Mouse (Mus musculus) forebrain, postnatal 0 days (tissue): ENCODE results near the gene Taar7a. TPM values are rescaled to one million over a fixed set of nuclear protein-coding genes. Genes with fewer than 3 reads are reported as not detected.

Experiments
- ATAC-seq: fragments of 200-750 bp; cut with Nextera tagmentation; 2 replicates; pipeline ENCODE4 v1.8.0; 2017; ENCODE audit warnings: mild to moderate bottlenecking, moderate library complexity
- DNase-seq: peaks from one replicate; pipeline ENCODE4 v3.0.0-alpha.2; 2015
- H3K27ac ChIP-seq: fragments of 300-500 bp; sonication (generic); 2 replicates; pipeline ENCODE4 v1.5.1; 2014; ENCODE audit warnings: low read depth, mild to moderate bottlenecking, antibody characterized with exemption, low read length, moderate library complexity, mixed read lengths
- H3K27me3 ChIP-seq: fragments of 300-500 bp; sonication (generic); 2 replicates; pipeline ENCODE4 v1.6.1; 2014; ENCODE audit warnings: mild to moderate bottlenecking, low read length, mixed read lengths; ENCODE audit not compliant: insufficient read depth
- H3K36me3 ChIP-seq: fragments of 300-500 bp; sonication (generic); 2 replicates; pipeline ENCODE4 v1.6.1; 2014; ENCODE audit warnings: mild to moderate bottlenecking, moderate library complexity; ENCODE audit not compliant: insufficient read depth
- H3K4me1 ChIP-seq: fragments of 300-500 bp; sonication (generic); 2 replicates; pipeline ENCODE4 v1.6.1; 2014; ENCODE audit warnings: antibody characterized with exemption; ENCODE audit not compliant: insufficient read depth
- H3K4me2 ChIP-seq: fragments of 300-500 bp; sonication (generic); 2 replicates; pipeline ENCODE4 v1.6.1; 2014; ENCODE audit warnings: low read depth, mild to moderate bottlenecking, moderate library complexity
- H3K4me3 ChIP-seq: fragments of 300-500 bp; sonication (generic); 2 replicates; pipeline ENCODE4 v1.5.1; 2014; ENCODE audit warnings: low read depth, low read length, mixed read lengths
- H3K9ac ChIP-seq: fragments of 300-500 bp; sonication (generic); 2 replicates; pipeline ENCODE4 v1.6.1; 2014; ENCODE audit warnings: mild to moderate bottlenecking
- H3K9me3 ChIP-seq: fragments of 300-500 bp; sonication (generic); 2 replicates; pipeline ENCODE4 v1.6.1; 2016; ENCODE audit warnings: low read length
- CTCF ChIP-seq: sonication (generic); IDR thresholded peaks from 2 replicates; pipeline ENCODE4 v1.5.1; 2016; ENCODE audit warnings: antibody characterized with exemption, control low read depth, low read depth
- WGBS: fragments of 180-500 bp; shearing (Covaris S2); extraction: QIAGEN DNeasy Blood & Tissue Kit; methylation state at CpG from one replicate; pipeline ENCODE4 v1.1.7; 2014; 5-methylcytosine and 5-hydroxymethylcytosine counted together
- polyA plus RNA-seq: library from polyadenylated mRNA; unstranded; fragments of >200 nt; fragmentation: Nextera tagmentation; extraction: Ambion mirVana; gene quantifications from 2 replicates; pipeline ENCODE4 v1.2.1, GENCODE M21; 2015
- total RNA-seq: library from RNA; depleted of rRNA; stranded (reverse); fragments of >200 nt; gene quantifications from 2 replicates; pipeline ENCODE4 v1.2.3, GENCODE M21; 2014

The Taar7a gene
- total and polyA plus RNA-seq, 2 experiments from 2014 or later = not detected

DNA sequence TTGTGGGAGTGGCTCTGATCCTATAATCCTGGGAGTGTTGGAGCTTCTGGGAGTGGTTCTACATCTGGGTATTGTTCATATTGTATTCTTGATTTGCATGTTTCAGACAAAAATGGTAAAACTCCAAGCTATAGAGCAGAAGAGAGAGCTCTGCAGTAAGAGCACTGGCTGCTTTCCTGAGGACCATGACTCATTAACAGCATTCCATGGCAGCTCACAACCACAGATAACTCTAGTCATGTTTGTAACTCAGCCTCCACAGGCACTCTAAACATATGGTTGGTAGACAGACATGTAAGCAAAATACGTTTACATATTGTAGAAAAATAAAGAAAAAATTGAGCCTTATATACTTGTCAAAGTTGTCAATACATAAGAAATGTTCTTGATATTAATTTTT lies 13.2 kb upstream of the Taar7a start:
- no peak for TF ChIP-seq CTCF
- WGBS = 66% methylated on average over 1 of the region's 1 CpGs

DNA sequence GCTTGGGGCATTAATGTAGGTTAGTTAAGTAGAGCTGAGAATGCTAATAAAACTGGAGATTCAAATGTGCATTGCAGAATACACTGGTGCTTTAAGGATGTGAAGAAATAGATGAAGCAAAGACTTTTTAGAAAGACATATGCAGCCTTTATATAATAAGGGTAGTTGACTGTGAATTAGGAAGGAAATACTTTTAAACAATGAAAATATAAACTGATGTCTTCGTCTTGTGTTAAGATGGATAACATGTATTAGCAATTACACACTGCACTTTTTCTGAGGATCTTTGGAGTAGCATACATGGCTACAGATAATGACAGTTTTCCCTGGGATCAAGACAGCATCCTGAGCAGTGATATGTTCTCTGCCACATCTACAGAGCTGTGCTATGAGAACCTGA lies 6.4 kb upstream of the Taar7a start, which contains the start of gene Taar7b:
TSS of gene Taar7b (plus strand) at position 301 of the 400 bp plus-strand sequence.
- ATAC-seq = no peak

More for the DNA sequence above, 13.2 kb upstream of the Taar7a start:
- no peaks in the 10 kb centered on the region for H3K4me1 ChIP-seq
- H3K9ac ChIP-seq = no peak overlapping the region
- no peaks in the 10 kb centered on the region for H3K36me3 ChIP-seq
- H3K27me3 ChIP-seq = no peaks in the 10 kb centered on the region
- H3K4me3 ChIP-seq = no peak overlapping the region
- no peaks in the 10 kb centered on the region for H3K9me3 ChIP-seq
- no peak overlapping the region for H3K4me2 ChIP-seq
- ATAC-seq (no peak), DNase-seq (no peak)
- H3K27ac ChIP-seq = no peak overlapping the region

DNA sequence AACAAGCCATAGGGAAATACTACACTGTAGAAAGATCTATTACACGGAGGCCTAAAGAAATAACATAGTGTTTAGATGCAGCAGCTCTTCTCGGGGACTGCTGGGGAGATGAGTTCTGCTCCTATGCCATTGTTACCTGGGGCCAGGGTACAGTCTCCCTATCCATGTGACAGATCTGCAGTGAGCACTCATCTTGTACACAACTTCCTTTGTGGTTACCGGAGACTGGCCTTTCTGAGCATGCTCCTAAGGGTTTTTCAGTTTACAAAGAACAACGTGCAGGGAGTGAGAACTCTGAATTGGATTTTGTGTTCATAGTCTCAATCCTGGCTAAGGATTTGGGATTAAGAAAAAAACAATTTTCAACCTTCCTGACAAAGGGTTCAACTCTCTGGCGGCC lies 6.9 kb downstream of the Taar7a start:
- Histone ChIP-seq H3K27ac (no peak overlapping the region), H3K9ac (no peak overlapping the region), H3K4me2 (no peak overlapping the region), H3K27me3 (no peaks in the 10 kb centered on the region), H3K36me3 (no peaks in the 10 kb centered on the region), H3K4me1 (no peaks in the 10 kb centered on the region), H3K9me3 (no peaks in the 10 kb centered on the region), H3K4me3 (no peak overlapping the region)
- ATAC-seq (no peak), DNase-seq (no peak)
- WGBS = 74% methylated on average over 5 of the region's 5 CpGs
- no peak for TF ChIP-seq CTCF

More for the DNA sequence above, 6.4 kb upstream of the Taar7a start, which contains the start of gene Taar7b:
- no peak within 1 kb of the TSS for H3K4me2 ChIP-seq
- WGBS = 88% methylated on average over 1 of the region's 1 CpGs
- no peaks in the 10 kb centered on the region for H3K9me3 ChIP-seq
- no peak within 1 kb of the TSS for H3K27ac ChIP-seq
- no peaks in the 10 kb centered on the region for H3K27me3 ChIP-seq
- H3K36me3 ChIP-seq = no peaks in the 10 kb centered on the region
- DNase-seq = no peak
- H3K4me3 ChIP-seq = no peak within 1 kb of the TSS
- no peak within 1 kb of the TSS for H3K9ac ChIP-seq
- no peak for TF ChIP-seq CTCF
- no peaks in the 10 kb centered on the region for H3K4me1 ChIP-seq

DNA sequence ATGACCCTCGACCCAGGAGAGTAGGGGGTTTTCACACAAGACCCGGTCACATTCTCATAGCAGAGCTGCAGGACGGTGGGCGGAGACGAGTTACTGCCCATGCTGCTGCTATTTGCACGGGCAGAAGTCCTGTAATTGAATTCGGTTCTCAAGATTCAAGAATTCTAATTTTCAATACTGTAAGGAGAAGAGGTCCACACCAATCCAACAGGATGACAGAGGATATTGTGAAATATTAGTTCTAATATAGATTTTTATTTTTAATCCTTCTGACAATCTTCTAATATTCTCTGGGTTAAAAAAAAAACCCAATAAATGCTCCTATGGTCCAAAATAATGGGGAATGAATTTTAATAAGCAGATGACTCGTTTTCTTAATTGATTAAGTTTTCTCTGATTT lies 7.7 kb downstream of the Taar7a start, which contains the start of gene Taar6:
TSS of gene Taar6 (minus strand) at position 101 of the 400 bp plus-strand sequence.
- WGBS = 77% methylated on average over 8 of the region's 8 CpGs
- ATAC-seq = no peak
- DNase-seq = no peak
- H3K4me1 ChIP-seq = no peaks in the 10 kb centered on the region
- no peak for TF ChIP-seq CTCF
- H3K4me3 ChIP-seq = no peak within 1 kb of the TSS
- H3K9ac ChIP-seq = no peak within 1 kb of the TSS
- H3K4me2 ChIP-seq = no peak within 1 kb of the TSS
- no peaks in the 10 kb centered on the region for H3K9me3 ChIP-seq
- H3K27ac ChIP-seq = no peak within 1 kb of the TSS
- no peaks in the 10 kb centered on the region for H3K27me3 ChIP-seq
- no peaks in the 10 kb centered on the region for H3K36me3 ChIP-seq

DNA sequence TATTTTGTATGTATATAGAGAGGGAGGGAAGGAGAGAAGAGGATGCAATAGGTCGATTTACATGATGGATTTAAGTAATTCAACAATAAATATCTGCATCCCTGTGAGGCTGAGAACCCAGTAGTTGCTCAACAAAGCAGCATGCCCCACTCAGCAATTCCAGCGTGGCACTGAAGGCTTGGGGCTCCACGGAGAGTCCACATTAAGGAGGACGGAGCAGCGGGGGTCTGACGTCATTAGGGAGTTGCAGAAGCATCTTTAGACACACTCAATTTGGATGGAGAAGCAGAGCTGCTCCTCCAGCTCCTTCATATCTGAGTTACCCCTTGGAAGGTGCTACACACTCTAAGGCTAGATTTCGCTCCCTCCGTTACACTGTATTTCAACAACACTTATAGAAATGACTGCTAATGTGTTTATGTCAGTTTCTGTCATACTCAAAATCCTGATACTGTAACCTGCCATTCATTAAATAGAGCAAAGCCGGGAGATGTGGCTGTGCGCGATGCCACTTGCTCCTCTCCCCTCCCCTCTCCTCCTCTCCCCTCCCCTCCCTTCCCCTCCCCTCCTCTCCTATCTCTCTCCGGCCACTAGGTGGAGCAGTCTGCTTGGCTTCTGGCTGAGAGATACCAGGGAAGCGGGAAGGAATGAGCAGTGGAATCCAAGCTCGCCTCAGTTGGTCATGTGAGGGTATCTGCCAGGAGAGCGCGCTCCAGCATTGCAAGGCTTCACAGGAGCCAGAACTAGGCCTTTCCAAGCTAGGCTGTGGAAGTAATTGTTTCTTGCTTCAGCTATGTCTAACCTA lies 14.2 kb downstream of the Taar7a start:
- no peaks in the 10 kb centered on the region for H3K36me3 ChIP-seq
- TF ChIP-seq CTCF = peak; percentile 82
- no peaks in the 10 kb centered on the region for H3K4me1 ChIP-seq
- H3K9ac ChIP-seq = no peak overlapping the region
- H3K9me3 ChIP-seq = no peaks in the 10 kb centered on the region
- H3K27ac ChIP-seq = no peak overlapping the region
- DNase-seq (peak; percentile 85), ATAC-seq (peak; percentile 92)
- WGBS = 44% methylated on average over 16 of the region's 16 CpGs
- H3K4me3 ChIP-seq = no peak overlapping the region
- H3K27me3 ChIP-seq = no peaks in the 10 kb centered on the region
- no peak overlapping the region for H3K4me2 ChIP-seq

DNA sequence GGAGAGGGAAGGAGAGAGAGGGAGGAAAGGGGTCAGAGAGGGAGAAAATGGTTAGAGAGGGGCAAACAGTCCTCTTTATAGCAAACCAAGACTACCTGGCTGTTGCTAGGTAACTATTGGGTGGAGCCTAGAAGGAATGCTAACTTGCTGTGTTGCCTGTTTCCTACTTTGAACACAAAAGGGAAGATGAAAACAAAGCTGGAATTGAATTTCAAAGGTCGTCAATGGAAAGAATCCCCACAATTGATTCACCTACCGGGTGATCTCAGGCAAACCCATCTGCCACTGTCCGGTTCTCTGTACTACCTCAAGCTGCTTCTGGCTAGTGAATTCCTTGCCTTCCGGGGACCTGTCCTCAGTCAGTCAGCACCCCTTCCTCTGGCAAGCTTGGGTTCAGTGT lies 15.3 kb downstream of the Taar7a start:
- Histone ChIP-seq H3K27ac (no peak overlapping the region), H3K9me3 (no peaks in the 10 kb centered on the region), H3K4me2 (no peak overlapping the region), H3K36me3 (no peaks in the 10 kb centered on the region), H3K4me3 (no peak overlapping the region), H3K9ac (no peak overlapping the region), H3K27me3 (no peaks in the 10 kb centered on the region), H3K4me1 (no peaks in the 10 kb centered on the region)
- no peak for DNase-seq
- 45% methylated on average over 4 of the region's 4 CpGs for WGBS
- no peak for TF ChIP-seq CTCF
- ATAC-seq = no peak

DNA sequence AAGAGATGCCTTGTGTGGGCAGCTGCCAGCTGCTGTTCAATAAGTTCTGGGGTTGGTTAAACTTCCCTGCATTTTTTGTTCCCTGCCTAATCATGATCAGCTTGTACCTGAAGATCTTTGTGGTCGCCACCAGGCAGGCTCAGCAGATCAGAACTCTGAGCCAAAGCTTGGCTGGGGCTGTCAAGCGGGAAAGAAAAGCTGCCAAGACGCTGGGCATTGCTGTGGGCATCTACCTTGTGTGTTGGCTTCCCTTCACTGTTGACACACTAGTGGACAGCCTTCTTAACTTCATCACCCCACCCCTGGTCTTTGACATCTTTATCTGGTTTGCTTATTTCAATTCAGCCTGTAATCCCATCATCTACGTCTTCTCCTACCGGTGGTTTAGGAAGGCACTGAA lies 22.0 kb downstream of the Taar7a start:
- Histone ChIP-seq H3K27ac (no peak overlapping the region), H3K4me3 (no peak overlapping the region), H3K4me1 (no peaks in the 10 kb centered on the region), H3K27me3 (no peaks in the 10 kb centered on the region), H3K36me3 (no peaks in the 10 kb centered on the region), H3K9ac (no peak overlapping the region), H3K9me3 (no peaks in the 10 kb centered on the region), H3K4me2 (no peak overlapping the region)
- DNase-seq (no peak), ATAC-seq (no peak)
- no peak for TF ChIP-seq CTCF
- WGBS = 90% methylated on average over 5 of the region's 5 CpGs
